Mouse (Mus musculus) liver, adult 2 months (tissue): ENCODE results near the gene Tmcc3. TPM values are rescaled to one million over a fixed set of nuclear protein-coding genes. Genes with fewer than 3 reads are reported as not detected.
A peak's percentile ranks its signal among the peaks of the same experiment; 100 is the strongest.

Experiments
- DNase-seq: peaks from one replicate; pipeline ENCODE4 v3.0.0-alpha.2; 2011; ENCODE audit warnings: low read depth, low spot score; ENCODE audit errors: extremely low read depth
- H3K27ac ChIP-seq: fragments of 200-500 bp; replicated peaks from 2 replicates; pipeline ENCODE4 v1.5.1; 2012; ENCODE audit warnings: low read depth, mild to moderate bottlenecking, control low read depth, inconsistent platforms, low read length; ENCODE audit not compliant: insufficient read depth
- H3K27me3 ChIP-seq: fragments of 200-500 bp; 2 replicates; pipeline ENCODE4 v1.6.1; 2012; ENCODE audit warnings: mild to moderate bottlenecking, moderate library complexity, low read length, inconsistent platforms; ENCODE audit not compliant: control insufficient read depth, insufficient read depth
- H3K36me3 ChIP-seq: fragments of 200-500 bp; 2 replicates; pipeline ENCODE4 v1.6.1; 2012; ENCODE audit warnings: low read length, inconsistent platforms; ENCODE audit not compliant: control insufficient read depth, insufficient read depth
- H3K4me1 ChIP-seq: fragments of 200-500 bp; 2 replicates; pipeline ENCODE4 v1.6.1; 2011; ENCODE audit warnings: low read length; ENCODE audit not compliant: control insufficient read depth, insufficient read depth
- H3K4me3 ChIP-seq: fragments of 200-500 bp; 2 replicates; pipeline ENCODE4 v1.5.1; 2011; ENCODE audit warnings: low read depth, mild to moderate bottlenecking, control low read depth, low read length, moderate library complexity; ENCODE audit not compliant: insufficient read depth
- H3K79me2 ChIP-seq: fragments of 200-500 bp; 2 replicates; pipeline ENCODE4 v1.6.1; 2012; ENCODE audit warnings: inconsistent platforms, mild to moderate bottlenecking, low read length, moderate library complexity; ENCODE audit not compliant: control insufficient read depth, insufficient read depth
- H3K9ac ChIP-seq: fragments of 200-500 bp; 2 replicates; pipeline ENCODE4 v1.6.1; 2012; ENCODE audit warnings: low read depth, mild to moderate bottlenecking, control low read depth, inconsistent platforms, low read length
- CTCF ChIP-seq: fragments of 200-500 bp; IDR thresholded peaks from 2 replicates; pipeline ENCODE4 v1.5.1; 2011; ENCODE audit warnings: low read depth, low read length, control low read depth
- POLR2A ChIP-seq: fragments of 200-500 bp; IDR thresholded peaks from 2 replicates; pipeline ENCODE4 v1.6.1; 2011; ENCODE audit warnings: low read length, control low read depth; ENCODE audit not compliant: insufficient read depth; ENCODE audit errors: extremely low read depth
- WGBS: fragments of 180-500 bp; shearing (Covaris S2); methylation state at CpG from one replicate; pipeline ENCODE4 v1.1.7; 2018; 5-methylcytosine and 5-hydroxymethylcytosine counted together
- polyA plus RNA-seq: library from polyadenylated mRNA; depleted of rRNA; stranded (reverse); fragments of >200 nt; gene quantifications from 2 replicates; pipeline ENCODE4 v1.2.3, GENCODE M21; 2012
- total RNA-seq: library from RNA; depleted of rRNA; stranded (reverse); fragments of >200 nt; gene quantifications from 2 replicates; pipeline ENCODE4 v1.2.3, GENCODE M21; 2014

Tmcc3 gene
- total and polyA plus RNA-seq, 2 experiments = 3.2 to 7.9 TPM

GRCm38 (mm10) chr10:94371293-94371692 is 59.5 kb downstream of the Tmcc3 start:
- no peaks in the 10 kb centered on the region for H3K79me2 ChIP-seq
- TF ChIP-seq POLR2A (no peak), CTCF (no peak)
- no peak overlapping the region for H3K4me3 ChIP-seq
- H3K27ac ChIP-seq = no peak overlapping the region
- no peaks in the 10 kb centered on the region for H3K27me3 ChIP-seq
- no peaks in the 10 kb centered on the region for H3K36me3 ChIP-seq
- DNase-seq = no peak
- H3K4me1 ChIP-seq = no peaks in the 10 kb centered on the region
- no peak overlapping the region for H3K9ac ChIP-seq
- WGBS = 77% methylated on average over 2 of the region's 2 CpGs

- no peak for DNase-seq
- 64% methylated on average over 4 of the region's 4 CpGs for WGBS
- no peaks in the 10 kb centered on the region for H3K36me3 ChIP-seq
- H3K79me2 ChIP-seq = no peaks in the 10 kb centered on the region
- H3K27me3 ChIP-seq = no peaks in the 10 kb centered on the region
- TF ChIP-seq CTCF = no peak
- no peak for TF ChIP-seq POLR2A
- H3K4me1 ChIP-seq = no peaks in the 10 kb centered on the region
- no peak overlapping the region for H3K4me3 ChIP-seq
- no peak overlapping the region for H3K27ac ChIP-seq
- H3K9ac ChIP-seq = no peak overlapping the region
Measured at GRCm38 (mm10) chr10:94376941-94377340, 65.2 kb downstream of the Tmcc3 start.

- no peaks in the 10 kb centered on the region for H3K27me3 ChIP-seq
- no peaks in the 10 kb centered on the region for H3K79me2 ChIP-seq
- TF ChIP-seq CTCF (no peak), POLR2A (no peak)
- no peak for DNase-seq
- H3K36me3 ChIP-seq = no peaks in the 10 kb centered on the region
- no peak overlapping the region for H3K9ac ChIP-seq
- WGBS = 87% methylated on average over 10 of the region's 10 CpGs
- H3K4me1 ChIP-seq = no peaks in the 10 kb centered on the region
- no peak overlapping the region for H3K4me3 ChIP-seq
- H3K27ac ChIP-seq = peak overlapping the region; percentile 37; the same call in 1 of the 2 replicates
Measured at GRCm38 (mm10) chr10:94377844-94378243, 66.1 kb downstream of the Tmcc3 start.

GRCm38 (mm10) chr10:94378383-94378782 is 66.6 kb downstream of the Tmcc3 start:
- Histone ChIP-seq H3K4me3 (no peak overlapping the region), H3K9ac (no peak overlapping the region), H3K79me2 (no peaks in the 10 kb centered on the region), H3K27me3 (no peaks in the 10 kb centered on the region), H3K4me1 (no peaks in the 10 kb centered on the region), H3K36me3 (no peaks in the 10 kb centered on the region), H3K27ac (0 out of 2 replicates have a peak overlapping the region, but pooled peaks have one; percentile 37)
- no peak for TF ChIP-seq CTCF
- no peak for TF ChIP-seq POLR2A
- WGBS = 47% methylated on average over 13 of the region's 13 CpGs
- peak; percentile 53 for DNase-seq

- no peak for DNase-seq
- no peaks in the 10 kb centered on the region for H3K4me1 ChIP-seq
- no peak overlapping the region for H3K4me3 ChIP-seq
- no peaks in the 10 kb centered on the region for H3K79me2 ChIP-seq
- WGBS = 92% methylated on average over 2 of the region's 2 CpGs
- H3K27me3 ChIP-seq = no peaks in the 10 kb centered on the region
- no peak overlapping the region for H3K9ac ChIP-seq
- no peaks in the 10 kb centered on the region for H3K36me3 ChIP-seq
- no peak for TF ChIP-seq POLR2A
- peak; percentile 17; the same call in 1 of the 2 replicates for TF ChIP-seq CTCF
- H3K27ac ChIP-seq = no peak overlapping the region
Measured at GRCm38 (mm10) chr10:94380082-94380481, 68.3 kb downstream of the Tmcc3 start.

- Histone ChIP-seq H3K27me3 (no peaks in the 10 kb centered on the region), H3K27ac (no peak overlapping the region), H3K36me3 (no peaks in the 10 kb centered on the region), H3K4me1 (no peaks in the 10 kb centered on the region), H3K9ac (no peak overlapping the region), H3K79me2 (no peaks in the 10 kb centered on the region), H3K4me3 (no peak overlapping the region)
- DNase-seq = no peak
- TF ChIP-seq POLR2A = no peak
- no peak for TF ChIP-seq CTCF
- 81% methylated on average over 9 of the region's 9 CpGs for WGBS
Measured at GRCm38 (mm10) chr10:94380662-94381392, 69.1 kb downstream of the Tmcc3 start.
